Mouse (Mus musculus): Measurements from ENCODE around the gene Eif4a1.
"Not testable (repeated sequence)": the region's sequence is repeated elsewhere in the genome, so short reads cannot be mapped to it uniquely, and the experiment has no call there.

Gene Eif4a1

DNA sequence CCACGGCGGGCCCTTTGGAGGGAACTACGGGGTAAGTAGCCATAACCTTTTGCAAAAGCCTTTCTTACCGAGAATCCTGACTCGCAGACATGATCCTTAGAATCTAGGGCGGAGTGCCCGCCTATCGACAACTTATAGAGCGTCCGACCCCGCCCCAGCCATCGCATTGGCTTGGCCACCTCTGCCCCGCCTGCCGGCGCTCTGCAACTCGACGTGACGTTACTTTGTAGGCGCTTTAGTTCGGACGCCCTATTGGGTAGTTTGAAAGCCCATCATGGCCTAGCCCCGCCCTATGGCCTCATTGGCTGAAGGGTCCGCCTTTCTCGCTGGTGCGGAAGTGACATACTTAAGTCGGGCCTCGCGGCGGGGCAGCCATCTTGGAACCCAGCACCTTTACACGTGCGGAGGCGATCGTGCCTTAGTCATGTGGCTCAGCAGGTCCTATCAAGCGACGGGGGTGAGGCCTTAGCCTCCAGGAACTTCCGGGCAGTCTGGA, at the start of gene Eif4a1:
Gene Eif4a1 (minus strand): TSS at position 213 of the 496 bp plus-strand sequence.
- peak; percentile 100 for DNase-seq (ENCODE audit: low read depth)

DNA sequence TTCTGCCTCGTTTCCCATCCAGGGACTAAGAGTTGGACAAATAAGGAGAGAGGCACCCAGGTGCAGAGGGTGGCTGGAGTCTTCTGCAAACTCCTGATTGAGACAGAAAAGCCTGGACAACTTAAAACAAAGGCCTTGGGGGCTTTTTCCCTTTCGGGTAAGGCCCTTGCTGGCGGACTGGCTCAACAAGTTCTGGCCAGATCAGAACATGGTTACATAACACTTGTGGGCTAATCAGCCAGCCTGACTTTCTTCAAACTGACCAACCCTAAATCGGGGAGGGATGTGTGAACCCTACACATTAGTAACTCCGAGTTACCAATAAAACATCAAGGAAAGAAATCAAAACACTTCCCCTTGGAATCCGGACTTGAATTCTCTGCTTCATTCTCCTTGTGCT, 48.6 kb upstream of the Eif4a1 start:
- no peak for DNase-seq (ENCODE audit: low read depth)

GRCm38 (mm10) chr11:69719423-69719822, 47.2 kb upstream of the Eif4a1 start:
- peak; percentile 33 for DNase-seq (ENCODE audit: low read depth)

DNA sequence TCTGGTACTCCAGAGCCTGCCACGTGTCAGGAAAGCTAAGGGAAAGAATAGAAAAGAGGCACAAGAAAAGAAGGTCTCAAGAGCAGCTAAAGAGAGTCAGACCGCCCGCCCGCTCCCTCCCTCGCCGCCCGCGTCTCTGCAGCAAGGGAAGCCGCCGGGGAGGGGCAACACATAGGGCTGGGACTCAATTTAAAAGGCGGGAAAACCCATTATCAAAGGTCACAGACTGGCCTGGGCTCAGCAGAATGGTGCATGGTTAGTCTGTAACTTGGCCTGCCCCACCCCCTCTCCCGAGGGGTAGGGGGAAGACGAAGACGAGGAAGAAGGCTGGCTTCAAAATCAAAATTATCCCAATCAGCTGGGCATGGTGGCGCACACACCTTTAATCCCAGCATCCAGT, 46.4 kb upstream of the Eif4a1 start:
- no peak for DNase-seq (ENCODE audit: low read depth)

- DNase-seq (ENCODE audit: low read depth), result no peak
Observed at GRCm38 (mm10) chr11:69716953-69717352, 44.7 kb upstream of the Eif4a1 start.

DNA sequence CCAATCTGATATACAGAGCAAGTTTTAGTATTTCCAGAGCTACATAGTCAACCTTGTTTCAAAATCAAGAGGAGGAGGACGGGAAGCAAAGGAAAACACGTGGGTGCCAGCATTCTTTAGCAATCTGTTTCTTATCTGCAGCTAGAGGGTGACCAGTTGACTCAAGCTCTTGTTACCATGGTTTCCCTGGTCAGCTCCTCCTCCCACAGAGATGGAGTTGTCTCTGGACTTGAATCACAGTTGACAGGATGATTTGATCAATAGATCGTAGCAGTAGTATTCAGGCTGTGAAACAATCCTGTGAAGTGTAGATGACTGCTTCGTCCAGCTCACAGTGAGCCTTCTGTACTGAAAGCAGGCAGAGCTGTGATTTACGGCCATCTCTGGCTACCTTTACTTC, 43.7 kb upstream of the Eif4a1 start:
- DNase-seq (ENCODE audit: low read depth), result no peak

DNA sequence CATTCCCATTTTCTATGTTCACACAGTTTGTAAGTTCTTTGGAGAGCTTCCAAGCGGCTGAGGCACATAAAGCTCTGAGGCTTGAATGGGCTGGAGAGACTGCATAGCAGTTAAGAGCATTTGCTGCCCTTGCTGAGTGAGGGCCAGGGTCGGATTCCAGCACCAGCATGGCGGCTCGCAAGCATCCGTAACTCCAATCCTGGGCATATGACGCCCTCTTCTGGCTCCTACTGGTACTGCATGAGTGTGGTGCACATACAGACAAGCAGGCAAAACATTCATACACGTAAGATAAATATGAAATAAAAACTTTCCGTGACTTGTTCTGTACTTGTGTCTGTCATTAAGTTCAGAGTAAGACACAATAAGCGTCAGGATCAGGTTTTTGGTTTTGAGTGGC, 43.3 kb upstream of the Eif4a1 start:
- peak; percentile 64 for DNase-seq (ENCODE audit: low read depth)

DNA sequence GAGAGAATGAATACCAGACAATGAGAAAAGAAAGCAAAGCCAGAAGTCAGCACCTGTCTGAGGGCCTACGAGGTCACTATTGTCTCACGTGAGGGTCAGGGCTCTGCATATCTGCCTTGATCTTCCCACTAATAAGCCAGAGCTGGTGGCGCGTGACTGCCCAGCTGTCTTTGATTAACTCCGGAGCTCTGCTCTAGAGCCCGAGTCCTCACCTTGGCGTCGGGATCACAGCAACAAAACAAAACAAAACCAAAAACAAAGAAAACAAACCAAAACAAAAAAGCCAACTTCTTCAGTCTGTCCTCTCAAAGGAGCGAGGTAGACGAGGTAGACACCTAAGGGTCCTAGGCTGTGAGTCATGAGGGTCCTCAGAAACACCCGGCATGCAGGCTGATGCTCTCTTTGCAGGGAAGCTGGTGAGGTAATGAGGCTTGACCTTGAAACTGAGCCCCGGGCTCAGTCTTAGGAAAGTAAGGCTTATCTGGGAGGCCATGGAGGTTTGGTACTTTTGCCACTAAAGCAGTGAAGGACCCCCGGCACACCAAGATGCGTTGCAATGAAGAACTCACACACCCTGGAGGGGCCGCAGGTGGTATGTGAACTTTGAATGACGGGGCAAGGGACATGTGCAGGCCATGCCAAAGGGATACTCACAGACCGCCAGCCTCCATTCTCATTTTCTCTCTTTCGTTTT, 42.6 kb upstream of the Eif4a1 start:
- no peak for DNase-seq (ENCODE audit: low read depth)

DNA sequence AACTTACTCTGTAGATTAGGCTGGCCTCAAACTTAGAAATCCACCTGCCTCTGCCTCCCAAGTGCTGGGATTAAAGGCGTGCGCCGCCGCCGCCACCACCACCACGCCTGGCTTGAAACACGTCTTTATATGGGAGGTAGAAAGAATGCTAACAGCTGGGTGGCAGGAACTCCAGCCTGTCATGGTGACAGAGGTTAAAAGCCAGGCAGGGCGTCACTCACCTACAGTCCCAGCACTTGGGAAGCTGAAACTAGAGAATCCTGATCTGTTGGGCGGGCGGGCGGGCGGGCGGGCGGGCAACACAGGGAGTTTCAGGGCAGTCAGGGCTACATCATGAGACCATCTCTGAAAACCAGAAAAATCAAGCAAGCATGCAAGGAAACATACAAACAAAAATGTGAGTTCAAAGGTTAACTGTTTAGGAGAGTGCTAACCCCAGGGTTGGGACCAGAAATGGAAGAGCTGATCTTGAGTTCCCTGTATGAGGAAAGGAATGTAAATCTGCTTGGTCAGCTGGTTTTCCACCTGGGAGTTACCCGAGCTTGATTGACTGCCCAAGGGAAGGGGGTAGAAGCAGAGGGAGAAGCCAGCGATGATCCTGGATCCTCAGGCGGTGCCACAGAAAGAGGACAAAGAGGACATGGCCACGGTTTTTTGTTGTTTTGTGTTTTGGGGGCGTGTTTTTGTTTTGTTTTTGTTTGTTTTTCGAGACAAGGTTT, 40.9 kb upstream of the Eif4a1 start:
- no peak for DNase-seq (ENCODE audit: low read depth)

- DNase-seq (ENCODE audit: low read depth), result no peak
Observed at GRCm38 (mm10) chr11:69711082-69711481, 38.9 kb upstream of the Eif4a1 start.

DNA sequence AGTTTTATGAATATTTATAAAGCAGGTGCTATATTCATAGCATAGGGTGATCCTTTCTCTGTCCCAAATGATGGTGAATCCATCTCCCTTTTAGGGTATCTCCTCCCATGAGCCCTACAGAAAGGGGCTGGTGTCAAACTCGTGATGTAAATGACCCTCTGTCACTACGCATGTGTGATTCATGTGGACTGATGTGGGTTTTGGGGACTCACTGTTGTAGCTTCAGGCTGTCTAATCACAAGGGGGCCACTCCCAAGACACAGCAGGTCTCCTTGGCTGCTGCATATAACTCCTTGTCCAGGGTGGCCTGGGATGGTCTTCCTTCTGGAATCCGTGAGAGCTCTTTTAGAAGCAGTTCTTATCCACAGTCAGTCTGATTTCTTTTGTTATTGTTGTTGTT, 38.2 kb upstream of the Eif4a1 start:
- no peak for DNase-seq (ENCODE audit: low read depth)

DNA sequence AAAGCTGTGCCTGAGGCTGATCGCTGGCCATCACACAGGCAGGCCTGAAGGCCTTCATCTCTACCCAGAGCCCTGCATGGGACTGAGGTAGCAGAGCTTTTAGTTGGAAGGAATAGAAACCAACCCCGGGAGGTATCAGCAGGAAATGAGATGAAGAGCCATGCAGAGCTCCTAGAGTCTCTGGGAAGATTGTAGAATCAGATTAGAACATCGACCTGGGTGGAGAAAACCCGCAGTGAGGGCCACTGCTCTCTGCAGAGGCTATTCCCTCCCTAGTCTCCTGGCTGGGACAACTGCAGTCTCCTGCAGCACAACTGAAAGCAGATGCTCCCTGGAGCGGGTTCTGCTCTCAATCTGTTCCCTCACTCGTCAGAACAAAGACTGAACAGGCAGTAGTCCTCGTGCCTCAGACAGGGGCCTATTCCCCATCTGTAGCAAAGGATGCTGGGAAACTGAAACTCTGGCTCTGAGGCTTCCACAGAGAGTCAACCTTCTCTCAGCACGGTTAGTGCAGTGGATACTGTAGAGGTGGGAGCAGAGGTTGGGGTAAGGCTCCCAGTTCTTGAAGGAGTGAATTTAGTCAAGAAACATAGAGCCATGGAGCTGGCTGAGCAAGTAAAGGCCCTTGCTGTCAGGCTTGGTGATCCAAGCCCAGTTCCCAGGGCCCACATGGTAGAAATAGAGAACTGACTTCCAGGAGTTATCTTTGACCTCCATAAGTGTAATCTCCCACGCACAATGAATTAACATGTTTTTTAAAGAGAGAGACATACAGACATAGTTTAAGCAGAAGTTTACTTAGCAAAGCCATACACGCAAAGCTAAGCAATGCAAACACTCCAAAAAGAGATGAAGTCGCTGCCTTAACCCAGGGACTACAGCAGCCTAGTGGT, 37.6 kb upstream of the Eif4a1 start:
- no peak for DNase-seq (ENCODE audit: low read depth)

GRCm38 (mm10) chr11:69708614-69709265, 36.5 kb upstream of the Eif4a1 start:
- DNase-seq (ENCODE audit: low read depth), result no peak

DNA sequence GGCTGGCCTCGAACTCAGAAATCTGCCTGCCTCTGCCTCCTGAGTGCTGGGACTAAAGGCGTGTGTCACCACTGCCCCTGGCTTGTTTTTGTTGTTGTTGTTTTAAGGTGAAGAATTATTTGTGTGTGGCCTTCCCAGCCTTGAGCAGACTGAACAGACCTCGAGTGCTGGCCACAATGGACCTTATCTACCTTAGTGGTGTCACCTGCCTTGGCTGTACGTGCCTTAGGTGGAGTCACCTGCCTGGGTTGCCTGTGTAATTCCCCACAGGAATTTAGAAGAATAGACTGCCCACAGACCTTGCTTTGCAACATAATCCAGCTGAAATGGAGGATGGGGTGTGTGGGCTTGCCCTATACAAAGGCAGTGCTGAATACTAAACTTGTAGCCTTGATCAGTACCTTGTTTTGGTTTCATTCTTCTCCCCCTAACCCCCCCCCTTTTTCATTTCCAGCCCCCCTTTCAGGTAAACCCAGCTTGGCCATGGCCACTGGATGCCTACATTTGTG, 35.7 kb upstream of the Eif4a1 start:
- DNase-seq (ENCODE audit: low read depth), result no peak

- no peak for DNase-seq (ENCODE audit: low read depth)
Observed at GRCm38 (mm10) chr11:69707480-69707847, 35.2 kb upstream of the Eif4a1 start.

- DNase-seq (ENCODE audit: low read depth), result no peak
Observed at GRCm38 (mm10) chr11:69706775-69707479, 34.7 kb upstream of the Eif4a1 start.

GRCm38 (mm10) chr11:69704613-69705010, 32.4 kb upstream of the Eif4a1 start:
- no peak for DNase-seq (ENCODE audit: low read depth)

DNA sequence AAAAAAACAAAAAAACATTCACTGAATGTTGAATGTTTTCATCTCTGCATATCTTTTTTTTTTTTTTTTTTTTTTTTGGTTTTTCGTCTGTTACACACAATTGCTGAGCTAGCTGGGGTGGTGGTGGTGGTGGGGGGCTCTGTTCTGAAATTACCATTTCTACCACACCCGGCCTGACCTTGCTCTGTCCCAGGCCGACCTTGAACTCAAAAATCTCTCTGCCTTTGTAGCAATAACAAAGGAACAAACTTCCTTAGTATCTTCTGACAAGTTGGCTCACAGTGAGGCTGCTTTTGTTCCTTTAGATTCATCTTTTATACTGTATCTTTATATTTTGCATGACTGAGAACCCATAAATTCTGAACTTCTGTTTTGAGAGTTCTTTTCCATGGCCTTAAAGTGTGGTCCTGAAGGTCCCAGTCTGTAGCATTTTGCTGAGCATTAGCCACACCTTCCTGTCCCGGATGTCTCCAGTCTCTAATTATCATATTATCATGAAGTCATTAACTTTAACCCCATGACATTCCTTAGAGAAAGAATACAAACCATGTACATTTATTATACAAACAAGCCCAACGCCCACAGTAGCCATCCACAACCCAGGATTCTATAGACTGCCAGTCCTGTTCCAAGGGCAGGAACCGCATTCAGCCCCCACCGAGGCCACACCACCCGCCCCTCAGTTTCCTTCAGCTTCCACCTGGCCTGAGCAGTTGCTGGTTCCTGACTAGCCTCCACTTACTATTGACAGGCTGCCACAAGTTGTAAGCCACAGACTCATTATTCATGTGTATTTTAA, 31.8 kb upstream of the Eif4a1 start:
- no peak for DNase-seq (ENCODE audit: low read depth)

DNA sequence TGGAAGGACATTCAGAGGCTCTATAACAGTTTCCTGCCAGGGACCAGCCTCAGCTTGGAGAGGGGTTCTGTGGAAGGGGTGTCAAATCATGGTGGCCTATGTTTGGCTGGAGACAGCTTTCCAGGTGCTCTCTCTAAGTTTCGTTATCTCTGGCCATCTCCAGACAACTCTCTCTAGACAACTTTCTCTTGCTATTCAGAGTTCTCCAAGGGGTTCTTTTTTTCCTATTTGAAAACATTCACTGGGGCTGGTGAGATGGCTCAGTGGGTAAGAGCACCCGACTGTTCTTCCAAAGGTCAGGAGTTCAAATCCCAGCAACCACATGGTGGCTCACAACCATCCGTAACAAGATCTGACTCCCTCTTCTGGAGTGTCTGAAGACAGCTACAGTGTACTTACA, 31.2 kb upstream of the Eif4a1 start:
- DNase-seq (ENCODE audit: low read depth), result not testable (repeated sequence)

DNA sequence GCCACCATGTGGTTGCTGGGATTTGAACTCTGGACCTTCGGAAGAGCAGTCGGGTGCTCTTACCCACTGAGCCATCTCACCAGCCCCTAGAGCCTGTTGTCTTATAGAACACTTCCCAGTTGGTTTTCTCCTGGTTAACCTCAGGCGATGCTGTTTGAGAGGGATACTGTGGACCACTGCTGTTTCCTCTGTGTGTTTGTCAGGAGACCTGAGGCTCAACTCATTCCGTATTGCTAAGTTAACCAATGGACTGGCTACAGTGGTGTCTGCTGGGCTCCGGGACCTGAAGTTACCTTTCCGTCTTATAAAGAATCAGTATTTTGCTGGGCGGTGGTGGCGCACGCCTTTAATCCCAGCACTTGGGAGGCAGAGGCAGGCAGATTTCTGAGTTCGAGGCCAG, 30.7 kb upstream of the Eif4a1 start:
- not testable (repeated sequence) for DNase-seq (ENCODE audit: low read depth)

Measured in induced T-regulatory cell, adult 2 months (primary cell).